Mouse (Mus musculus): ENCODE data around the gene Nfkbil1. TPM values are rescaled to one million over a fixed set of nuclear protein-coding genes. Genes with fewer than 3 reads are reported as not detected.

Gene Nfkbil1
- total and polyA plus RNA-seq, 3 experiments = 15.2 to 25.9 (median 22.0) TPM

GRCm38 (mm10) chr17:35255704-35256103 lies 20.1 kb upstream of the Nfkbil1 start:
- dilution Hi-C loops (cut with MboI; ENCODE audit: extremely low pct_ligation_motif_present, extremely low pct_unique_long_range_greater_than_20kb, low sequenced_read_pairs) (no loop called here), in situ Hi-C loops (cut with MboI; ENCODE audit: low pct_ligation_motif_present, low pct_unique_long_range_greater_than_20kb, low sequenced_read_pairs) (no loop called here)
- Histone ChIP-seq H3K4me2 (ENCODE audit: insufficient read depth, low read depth, poor library complexity, severe bottlenecking) (no peak overlapping the region), H3K9me3 (replicated peaks; ENCODE audit: low read length) (no peaks in the 10 kb centered on the region), H3K4me1 (ENCODE audit: control insufficient read depth in 1 of 2, insufficient read depth in 2 of 2) (peaks cover 10 to 16% of the 10 kb centered on the region in 2 experiments), H3K9ac (ENCODE audit: insufficient read depth, low read depth) (no peak overlapping the region), H3K27me3 (replicated peaks) (peaks cover 3% of the 10 kb centered on the region), H3K27ac (ENCODE audit: insufficient read depth, low read depth) (no peak overlapping the region), H3K4me3 (replicated peaks in 1 of 3; ENCODE audit: low read depth in 2 of 3, low read length in 2 of 3, poor library complexity in 1 of 3) (no peak overlapping the region), H3K79me2 (replicated peaks; ENCODE audit: control insufficient read depth, extremely low read depth, insufficient read depth, poor library complexity, severe bottlenecking) (no peaks in the 10 kb centered on the region), H3K36me3 (replicated peaks in 1 of 2; ENCODE audit: control insufficient read depth in 1 of 2, insufficient read depth in 1 of 2, low read length in 1 of 2) (peaks cover 31 to 37% of the 10 kb centered on the region in 2 experiments)
- no peak for DNase-seq (ENCODE audit: extremely low read depth)
- TF ChIP-seq MAX (IDR thresholded peaks at IDR 0.05; ENCODE audit: low read length) = peak; percentile 50; the same call in 1 of the 2 replicates
- TF ChIP-seq MAZ (IDR thresholded peaks at IDR 0.05; ENCODE audit: low read depth, low read length) = peak; percentile 24; the same call in 1 of the 2 replicates
- TF ChIP-seq ETS1 (conservative IDR thresholded peaks at IDR 0.05; ENCODE audit: low read depth, low read length) = no peak
- TF ChIP-seq MYC (IDR thresholded peaks at IDR 0.05; ENCODE audit: low read depth, low read length) = 0 out of 2 replicates have a peak, but pooled peaks have one; percentile 19
- 0 out of 2 replicates have a peak, but pooled peaks have one; percentile 36 for TF ChIP-seq SIN3A (IDR thresholded peaks at IDR 0.05; ENCODE audit: low read length)
- TF ChIP-seq JUND (conservative IDR thresholded peaks at IDR 0.05; ENCODE audit: low read depth, low read length) = no peak
- TF ChIP-seq NELFE (IDR thresholded peaks at IDR 0.05; ENCODE audit: low read depth, low read length) = 0 out of 2 replicates have a peak, but pooled peaks have one; percentile 26
- TF ChIP-seq RAD21 (IDR thresholded peaks at IDR 0.05; ENCODE audit: low read depth, low read length) = no peak
- no peak for TF ChIP-seq TBP (conservative IDR thresholded peaks at IDR 0.05; ENCODE audit: low read depth, low read length)
- TF ChIP-seq ZMIZ1 (IDR thresholded peaks at IDR 0.05; ENCODE audit: low read depth, low read length) = 0 out of 2 replicates have a peak, but pooled peaks have one; percentile 20
- peak; percentile 44; the same call in 1 of the 2 replicates for TF ChIP-seq CHD2 (IDR thresholded peaks at IDR 0.05; ENCODE audit: low read length)

GRCm38 (mm10) chr17:35255301-35255700 lies 19.7 kb upstream of the Nfkbil1 start:
- dilution Hi-C loops (cut with MboI; ENCODE audit: extremely low pct_ligation_motif_present, extremely low pct_unique_long_range_greater_than_20kb, low sequenced_read_pairs) = no loop called here
- Histone ChIP-seq H3K27ac (ENCODE audit: insufficient read depth, low read depth) (no peak overlapping the region), H3K36me3 (replicated peaks in 1 of 2; ENCODE audit: control insufficient read depth in 1 of 2, insufficient read depth in 1 of 2, low read length in 1 of 2) (peaks cover 35 to 41% of the 10 kb centered on the region in 2 experiments), H3K9ac (ENCODE audit: insufficient read depth, low read depth) (no peak overlapping the region), H3K27me3 (replicated peaks) (peaks cover 3% of the 10 kb centered on the region), H3K79me2 (replicated peaks; ENCODE audit: control insufficient read depth, extremely low read depth, insufficient read depth, poor library complexity, severe bottlenecking) (no peaks in the 10 kb centered on the region), H3K4me1 (ENCODE audit: control insufficient read depth in 1 of 2, insufficient read depth in 2 of 2) (peaks cover 10 to 16% of the 10 kb centered on the region in 2 experiments), H3K9me3 (replicated peaks; ENCODE audit: low read length) (no peaks in the 10 kb centered on the region), H3K4me2 (ENCODE audit: insufficient read depth, low read depth, poor library complexity, severe bottlenecking) (no peak overlapping the region), H3K4me3 (replicated peaks in 1 of 3; ENCODE audit: low read depth in 2 of 3, low read length in 2 of 3, poor library complexity in 1 of 3) (no peak overlapping the region)
- DNase-seq (ENCODE audit: extremely low read depth) = no peak
- TF ChIP-seq MAX (IDR thresholded peaks at IDR 0.05; ENCODE audit: low read length) (no peak), ZC3H11A (IDR thresholded peaks at IDR 0.05; ENCODE audit: low read depth, low read length) (no peak), ZMIZ1 (IDR thresholded peaks at IDR 0.05; ENCODE audit: low read depth, low read length) (no peak), SMC3 (IDR thresholded peaks at IDR 0.05; ENCODE audit: low read depth, low read length) (no peak), IRF4 (IDR thresholded peaks at IDR 0.05; ENCODE audit: low read depth, low read length) (no peak), JUN (IDR thresholded peaks at IDR 0.05; ENCODE audit: insufficient read depth, low read depth, low read length) (no peak), JUND (conservative IDR thresholded peaks at IDR 0.05; ENCODE audit: low read depth, low read length) (no peak), MYC (IDR thresholded peaks at IDR 0.05; ENCODE audit: low read depth, low read length) (no peak), KAT2A (IDR thresholded peaks at IDR 0.05; ENCODE audit: insufficient replicate concordance, low read length) (no peak), POLR2AphosphoS2 (IDR thresholded peaks at IDR 0.05; ENCODE audit: low read depth, low read length) (no peak), SIN3A (IDR thresholded peaks at IDR 0.05; ENCODE audit: low read length) (no peak), HCFC1 (IDR thresholded peaks at IDR 0.05; ENCODE audit: low read depth, low read length) (no peak), MEF2A (IDR thresholded peaks at IDR 0.05; ENCODE audit: borderline replicate concordance, low read depth, low read length) (no peak), ZNF384 (IDR thresholded peaks at IDR 0.05; ENCODE audit: low read depth, low read length) (no peak), ELF1 (IDR thresholded peaks at IDR 0.05; ENCODE audit: low read depth, low read length) (no peak), NRF1 (IDR thresholded peaks at IDR 0.05; ENCODE audit: low read depth, low read length) (no peak)
- in situ Hi-C loops (cut with MboI; ENCODE audit: low pct_ligation_motif_present, low pct_unique_long_range_greater_than_20kb, low sequenced_read_pairs) = no loop called here
